14 mouse cellular contexts compared by ENCODE assay signal in the genomic region with DNA sequence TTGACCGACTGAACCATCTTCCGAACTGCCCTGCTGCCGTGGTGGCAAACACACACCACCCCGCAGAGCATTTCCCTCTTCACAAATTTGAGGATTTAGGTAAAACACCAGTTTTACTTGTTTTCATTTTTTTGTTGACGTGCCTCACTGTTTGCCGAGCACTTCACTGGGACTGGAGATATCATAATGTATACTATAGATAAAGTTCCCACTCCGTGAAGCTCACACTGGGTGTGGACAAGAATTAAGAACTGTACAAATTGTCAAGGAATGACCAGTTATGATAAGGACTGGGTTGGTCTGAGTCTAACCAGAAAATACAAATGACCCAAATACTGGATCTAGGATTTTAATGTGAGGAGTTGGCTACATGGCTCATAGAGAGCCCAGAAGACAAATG. TPM values are rescaled to one million over a fixed set of nuclear protein-coding genes. Genes with fewer than 3 reads are reported as not detected.
DNase-seq lines count a peak whose midpoint lies in the region; ATAC-seq and TF ChIP-seq lines count a peak whose summit lies in the region.
"Had no signal": no experiment of that assay in that cellular context is flagged by ENCODE, and none has a peak within 500 bp of the region (broad histone marks: within the 10 kb centered on the region; RNA-seq: fewer than 3 reads in every experiment).

No protein-coding gene starts in this region.

- no peak for TF ChIP-seq EP300 in stomach, postnatal 0 days (optimal IDR thresholded peaks at IDR 0.05)

- H3K9ac ChIP-seq in hindbrain, embryonic 13.5 days = no peak overlapping the region
- no peak overlapping the region for H3K9ac ChIP-seq in hindbrain, embryonic 11.5 days (ENCODE audit: low read depth, low read length)
- H3K9ac ChIP-seq in stomach, embryonic 15.5 days = no peak overlapping the region
- no peak overlapping the region for H3K9ac ChIP-seq in stomach, postnatal 0 days (ENCODE audit: low read length)
- peak overlapping the region; percentile 62 for H3K9ac ChIP-seq in liver, embryonic 12.5 days
- H3K9ac ChIP-seq: heart, embryonic 12.5 days had no signal

- no peaks in the 10 kb centered on the region for H3K9me3 ChIP-seq in hindbrain, embryonic 13.5 days
- H3K9me3 ChIP-seq in hindbrain, embryonic 11.5 days (ENCODE audit: control insufficient read depth, low read length) = no peaks in the 10 kb centered on the region
- H3K9me3 ChIP-seq in stomach, embryonic 15.5 days = no peaks in the 10 kb centered on the region
- H3K9me3 ChIP-seq in stomach, postnatal 0 days (ENCODE audit: control insufficient read depth, low read length) = no peaks in the 10 kb centered on the region
- H3K9me3 ChIP-seq in liver, embryonic 12.5 days (replicated peaks) = no peaks in the 10 kb centered on the region
- H3K9me3 ChIP-seq: heart, embryonic 12.5 days had no signal

- H3K4me1 ChIP-seq in hindbrain, embryonic 13.5 days (replicated peaks) = peaks cover 38% of the 10 kb centered on the region
- no peaks in the 10 kb centered on the region for H3K4me1 ChIP-seq in hindbrain, embryonic 11.5 days (replicated peaks; ENCODE audit: control insufficient read depth, insufficient read depth, low read length)
- H3K4me1 ChIP-seq in stomach, embryonic 15.5 days = peaks cover 18% of the 10 kb centered on the region
- H3K4me1 ChIP-seq in stomach, postnatal 0 days (replicated peaks; ENCODE audit: control insufficient read depth, insufficient read depth) = peaks cover 6% of the 10 kb centered on the region; the same call in 1 of the 2 replicates
- H3K4me1 ChIP-seq in liver, embryonic 12.5 days = peaks cover 95% of the 10 kb centered on the region

- H3K27me3 ChIP-seq in hindbrain, embryonic 13.5 days = no peaks in the 10 kb centered on the region
- H3K27me3 ChIP-seq in hindbrain, embryonic 11.5 days (ENCODE audit: control insufficient read depth, insufficient read depth, low read length) = no peaks in the 10 kb centered on the region
- H3K27me3 ChIP-seq in stomach, embryonic 15.5 days (replicated peaks) = no peaks in the 10 kb centered on the region
- H3K27me3 ChIP-seq in stomach, postnatal 0 days (ENCODE audit: control insufficient read depth, insufficient read depth, low read length) = no peaks in the 10 kb centered on the region
- H3K27me3 ChIP-seq in liver, embryonic 12.5 days (replicated peaks) = no peaks in the 10 kb centered on the region

- H3K36me3 ChIP-seq in hindbrain, embryonic 13.5 days = no peaks in the 10 kb centered on the region
- no peaks in the 10 kb centered on the region for H3K36me3 ChIP-seq in hindbrain, embryonic 11.5 days (ENCODE audit: control insufficient read depth, insufficient read depth, low read length)
- H3K36me3 ChIP-seq in stomach, embryonic 15.5 days = no peaks in the 10 kb centered on the region
- no peaks in the 10 kb centered on the region; the same call in 1 of the 2 replicates for H3K36me3 ChIP-seq in stomach, postnatal 0 days (ENCODE audit: control insufficient read depth, insufficient read depth, low read length)
- H3K36me3 ChIP-seq in liver, embryonic 12.5 days = peaks cover 54% of the 10 kb centered on the region

- DNase-seq in hindbrain, embryonic 11.5 days (ENCODE audit: low spot score) = no peak
- DNase-seq in stomach, postnatal 0 days (ENCODE audit: low spot score) = no peak
- DNase-seq in right cerebral cortex, postnatal 25 days = no peak
- no peak for DNase-seq in thymus, postnatal 10 days (ENCODE audit: low spot score in 2 of 2)
- DNase-seq in frontal cortex, postnatal 36 days (ENCODE audit: low spot score in 2 of 2) = no peak
- DNase-seq: cerebellum, adult 8-10 months; heart, postnatal 36 days; kidney, postnatal 36 days; lung, postnatal 10 days had no signal

- TF ChIP-seq CTCF in stomach, postnatal 0 days (IDR thresholded peaks at IDR 0.05; ENCODE audit: low read depth) = no peak

- no peak overlapping the region for H3K4me2 ChIP-seq in hindbrain, embryonic 13.5 days
- H3K4me2 ChIP-seq in hindbrain, embryonic 11.5 days (replicated peaks; ENCODE audit: low read depth, low read length) = no peak overlapping the region
- H3K4me2 ChIP-seq in stomach, embryonic 15.5 days = no peak overlapping the region
- no peak overlapping the region for H3K4me2 ChIP-seq in stomach, postnatal 0 days (replicated peaks; ENCODE audit: low read depth)
- H3K4me2 ChIP-seq in liver, embryonic 12.5 days = peak overlapping the region; percentile 83
- H3K4me2 ChIP-seq: heart, embryonic 12.5 days had no signal

- no peak for ATAC-seq in hindbrain, embryonic 13.5 days (ENCODE audit: low FRiP score)
- ATAC-seq in hindbrain, embryonic 11.5 days (ENCODE audit: low FRiP score) = no peak
- 0 out of 2 replicates have a peak, but pooled peaks have one; percentile 48 for ATAC-seq in stomach, embryonic 15.5 days (ENCODE audit: insufficient read depth, low FRiP score, low read depth)
- no peak for ATAC-seq in stomach, postnatal 0 days (ENCODE audit: low FRiP score, low TSS enrichment)
- peak; percentile 64 for ATAC-seq in liver, embryonic 12.5 days
- ATAC-seq: intestine, postnatal 0 days had no signal

- H3K27ac ChIP-seq in hindbrain, embryonic 13.5 days = peak overlapping the region; percentile 64; the same call in 1 of the 2 replicates
- no peak overlapping the region for H3K27ac ChIP-seq in hindbrain, embryonic 11.5 days (ENCODE audit: low read depth, low read length)
- H3K27ac ChIP-seq in stomach, embryonic 15.5 days = no peak overlapping the region
- H3K27ac ChIP-seq in stomach, postnatal 0 days (replicated peaks) = no peak overlapping the region
- H3K27ac ChIP-seq in liver, embryonic 12.5 days = peak overlapping the region; percentile 93

- 95% methylated on average over 7 of the region's 7 CpGs for WGBS in hindbrain, embryonic 13.5 days
- WGBS in hindbrain, embryonic 11.5 days = 95% methylated on average over 7 of the region's 7 CpGs
- WGBS in stomach, embryonic 15.5 days = 79% methylated on average over 7 of the region's 7 CpGs
- 81% methylated on average over 7 of the region's 7 CpGs for WGBS in stomach, postnatal 0 days
- WGBS in liver, embryonic 12.5 days (ENCODE audit: insufficient replicate concordance) = 49% methylated on average over 7 of the region's 7 CpGs

- H3K4me3 ChIP-seq in hindbrain, embryonic 13.5 days = no peak overlapping the region
- no peak overlapping the region for H3K4me3 ChIP-seq in hindbrain, embryonic 11.5 days (ENCODE audit: low read depth, low read length)
- no peak overlapping the region for H3K4me3 ChIP-seq in stomach, embryonic 15.5 days (replicated peaks)
- no peak overlapping the region for H3K4me3 ChIP-seq in stomach, postnatal 0 days (ENCODE audit: low read depth, low read length)
- H3K4me3 ChIP-seq in liver, embryonic 12.5 days = peak overlapping the region; percentile 22
- H3K4me3 ChIP-seq: heart, embryonic 12.5 days had no signal

RNA-seq across cellular contexts. Expression of gene Ampd3, which starts 10.9 kb away (rescaled TPM):
- 4.3 and 4.9 TPM in 2 replicates for polyA plus RNA-seq in hindbrain, embryonic 13.5 days (2015; fragmentation: Nextera tagmentation; extraction: Ambion mirVana)
- polyA plus RNA-seq in hindbrain, embryonic 11.5 days (2014; fragmentation: Nextera tagmentation; extraction: Ambion mirVana) = 1.3 and 1.4 TPM in 2 replicates
- 5.0 and 5.9 TPM in 2 replicates for polyA plus RNA-seq in stomach, embryonic 15.5 days (2015; fragmentation: Nextera tagmentation; extraction: Ambion mirVana)
- polyA plus RNA-seq in stomach, postnatal 0 days (2015; fragmentation: Nextera tagmentation; extraction: Ambion mirVana) = 4.7 and 5.2 TPM in 2 replicates
- polyA plus RNA-seq in liver, embryonic 12.5 days (2016; fragmentation: Nextera tagmentation; extraction: Ambion mirVana) = 33.7 and 34.2 TPM in 2 replicates

Comparison
In these comparisons a context has a peak if more than half of its experiments do, and no peak if none do; other contexts are left out.
1. ATAC-seq: peak in stomach, embryonic 15.5 days (single experiment) and liver, embryonic 12.5 days (single experiment); none in hindbrain, embryonic 13.5 days (single experiment), hindbrain, embryonic 11.5 days (single experiment) and stomach, postnatal 0 days (single experiment).
2. H3K27ac ChIP-seq: peak in hindbrain, embryonic 13.5 days (single experiment) and liver, embryonic 12.5 days (single experiment); none in hindbrain, embryonic 11.5 days (single experiment), stomach, embryonic 15.5 days (single experiment) and stomach, postnatal 0 days (single experiment).